Mouse (Mus musculus) megakaryocyte, embryonic 14.5 days (primary cell): Measurements from ENCODE around the gene Ptpn12.

Experiments
- FLI1 ChIP-seq: IDR thresholded peaks from 2 replicates; pipeline ENCODE4 v1.6.1; 2012; ENCODE audit warnings: low read length, inconsistent platforms, mixed read lengths
- GATA1 ChIP-seq: IDR thresholded peaks from 3 replicates; pipeline ENCODE4 v1.6.1; 2012; ENCODE audit warnings: mixed read lengths, low read length, inconsistent platforms, borderline replicate concordance

DNA sequence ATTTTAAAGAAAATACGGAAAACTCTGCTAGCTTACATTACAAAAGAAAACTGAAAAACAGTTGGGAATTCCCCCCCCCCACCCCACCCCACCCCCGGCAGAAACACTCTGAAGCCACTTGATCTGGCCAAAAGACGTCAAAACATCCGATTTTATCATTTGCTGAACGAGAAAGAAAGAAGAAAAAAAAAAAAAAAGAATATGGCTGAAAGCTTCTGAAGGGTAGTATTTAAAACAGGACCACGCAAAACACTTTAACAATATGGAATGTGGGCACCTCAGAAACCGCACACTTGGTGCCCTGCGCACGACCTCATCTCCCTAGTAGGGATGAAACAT, 105.2 kb downstream of the Ptpn12 start:
- TF ChIP-seq GATA1, result no peak
- no peak for TF ChIP-seq FLI1
